Mouse (Mus musculus): ENCODE data around the gene Chn2.

DNA sequence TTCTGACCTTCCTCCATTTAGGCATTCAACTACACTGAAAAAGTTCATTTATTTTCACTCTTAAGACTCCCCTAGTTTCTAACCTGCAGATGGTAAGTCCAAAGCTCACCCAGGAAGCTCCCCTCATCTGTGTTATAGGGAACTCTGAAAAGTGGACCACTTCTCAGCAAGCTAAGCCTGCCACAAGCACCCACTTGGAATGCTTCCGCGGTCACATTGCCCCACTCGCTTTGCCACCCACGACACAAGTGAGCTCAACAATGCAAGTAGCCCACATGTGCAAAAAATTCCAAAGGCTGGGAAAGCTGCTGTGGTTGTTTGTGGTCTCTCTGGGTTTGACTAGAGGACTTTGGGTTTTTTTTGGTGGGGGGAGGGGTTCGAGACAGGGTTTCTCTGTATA, 301.8 kb downstream of the Chn2 start:
- TF ChIP-seq CTCF (conservative IDR thresholded peaks at IDR 0.05; ENCODE audit: low read length) (no peak), POU5F1 (IDR thresholded peaks at IDR 0.05; ENCODE audit: borderline replicate concordance, low read length) (no peak)

Measured in E14TG2a.4 (cell line).